Mouse (Mus musculus): ENCODE data around the gene Eogt.
A peak's percentile ranks its signal among the peaks of the same experiment; 100 is the strongest.

Eogt gene

DNA sequence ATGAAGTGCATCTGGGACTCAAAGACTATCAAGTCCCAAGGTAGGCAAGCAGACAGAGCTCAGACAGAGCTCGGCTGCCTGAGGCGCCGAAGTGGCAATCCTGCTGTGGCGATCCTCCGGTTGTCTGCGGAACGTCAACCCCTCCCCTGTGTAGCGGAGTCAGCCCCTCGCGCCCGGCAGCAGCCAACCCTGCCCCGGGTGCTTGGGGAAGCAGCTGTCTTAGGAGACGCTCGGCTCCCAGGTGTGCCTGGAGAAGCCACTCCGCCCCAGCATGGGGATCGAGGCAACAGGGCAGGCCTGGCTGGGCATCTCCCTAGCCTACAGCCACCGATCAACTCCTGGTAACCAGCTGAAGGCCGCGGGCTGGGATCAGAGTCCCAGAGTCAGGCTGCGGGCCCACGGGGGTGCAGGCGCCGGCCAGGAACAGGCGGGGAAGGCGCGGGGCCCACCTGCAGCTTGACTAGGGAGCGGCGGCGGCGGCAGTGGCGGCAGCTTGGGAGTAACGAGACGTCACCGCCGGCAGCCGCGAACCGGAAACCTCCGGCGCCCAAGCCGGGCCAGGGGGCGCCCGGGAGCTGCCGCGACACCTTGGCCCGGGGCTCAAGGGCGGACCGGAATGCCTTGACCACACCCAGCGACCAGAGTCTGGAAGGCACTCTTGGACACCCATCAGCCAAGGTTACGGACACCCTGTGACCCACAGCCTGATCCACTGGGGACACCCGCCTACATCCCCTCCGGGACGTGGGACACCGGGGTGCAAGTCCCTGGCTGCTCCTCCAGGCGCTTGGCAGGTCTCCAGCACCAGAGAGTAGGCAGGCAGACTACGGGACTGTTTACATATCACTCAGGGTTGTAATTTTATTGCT lies at the start of gene Eogt:
Gene Eogt (minus strand): TSS at position 800 of the 869 bp plus-strand sequence.
- peak; percentile 54 to 59 for DNase-seq (ENCODE audit: low read depth in 2 of 2, low spot score in 2 of 2)

DNA sequence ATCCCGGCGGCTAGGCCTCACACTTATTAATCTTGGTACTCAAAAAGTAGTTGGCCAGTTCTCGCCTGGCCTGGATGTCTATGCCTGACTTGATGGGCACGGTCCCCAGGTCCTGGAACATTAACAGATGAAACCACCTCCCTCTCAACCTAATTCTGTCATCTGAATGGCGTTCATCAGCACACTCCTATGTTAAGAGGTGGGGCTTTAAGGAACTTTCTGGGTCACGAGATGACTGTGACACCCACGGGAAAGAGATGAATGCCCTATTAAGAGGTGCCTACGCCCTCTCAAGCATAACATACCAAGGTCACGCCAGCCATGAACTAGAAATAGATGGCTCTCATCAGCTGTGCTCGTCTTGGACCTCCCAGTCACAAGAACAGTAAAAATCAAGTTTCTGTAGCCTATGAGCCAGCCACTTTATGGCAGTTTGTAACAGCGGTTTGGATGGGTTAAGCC lies 30.4 kb upstream of the Eogt start:
- DNase-seq (ENCODE audit: low read depth in 2 of 2, low spot score in 2 of 2): no peak

DNA sequence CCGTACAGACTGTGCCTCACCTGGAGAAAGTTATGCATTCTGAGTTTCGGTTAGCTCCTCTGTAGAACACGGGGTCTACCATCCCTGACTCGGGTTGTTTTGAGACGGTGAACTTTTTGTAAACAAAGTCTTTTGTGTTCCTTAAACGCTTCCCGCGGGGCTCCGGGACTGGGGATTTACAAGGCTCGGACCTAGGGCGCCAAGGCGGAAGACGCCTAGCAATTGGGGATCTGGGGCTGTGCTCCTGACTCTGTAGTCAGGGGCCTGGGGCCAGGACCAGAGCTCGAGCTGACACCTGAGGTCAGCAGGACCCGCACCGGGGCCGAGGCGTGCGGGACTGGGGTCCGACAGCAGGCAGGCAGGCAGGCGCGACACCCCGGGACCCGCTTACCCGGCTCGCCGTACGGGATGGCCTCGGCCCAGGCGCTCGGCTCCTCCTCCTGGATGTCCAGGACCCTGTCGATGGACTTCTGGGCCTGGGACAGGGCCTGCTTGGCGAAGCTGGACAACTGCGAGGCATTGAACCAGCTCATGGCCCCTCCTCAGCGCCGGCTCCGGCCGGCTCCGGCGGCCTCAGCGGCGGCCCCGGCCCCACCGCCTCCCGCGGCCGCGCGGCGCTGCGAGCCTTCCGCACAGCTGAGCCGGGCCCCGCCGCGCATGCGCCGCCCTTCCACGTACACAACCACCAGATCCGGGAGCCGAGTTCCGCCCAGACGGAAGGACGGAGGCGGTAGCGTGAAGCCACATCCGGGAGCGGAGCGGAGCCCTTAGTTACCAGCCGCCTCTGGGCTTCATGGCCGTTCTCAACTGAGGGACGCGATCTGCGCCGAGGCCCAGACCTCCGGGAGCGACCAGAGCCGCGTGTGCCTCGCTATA lies 29.7 kb upstream of the Eogt start, which contains the start of gene Tmf1:
Gene Tmf1 (minus strand): TSS at position 632 of the 876 bp plus-strand sequence.
- peak; percentile 90 to 91 for DNase-seq (ENCODE audit: low read depth in 2 of 2, low spot score in 2 of 2)

DNA sequence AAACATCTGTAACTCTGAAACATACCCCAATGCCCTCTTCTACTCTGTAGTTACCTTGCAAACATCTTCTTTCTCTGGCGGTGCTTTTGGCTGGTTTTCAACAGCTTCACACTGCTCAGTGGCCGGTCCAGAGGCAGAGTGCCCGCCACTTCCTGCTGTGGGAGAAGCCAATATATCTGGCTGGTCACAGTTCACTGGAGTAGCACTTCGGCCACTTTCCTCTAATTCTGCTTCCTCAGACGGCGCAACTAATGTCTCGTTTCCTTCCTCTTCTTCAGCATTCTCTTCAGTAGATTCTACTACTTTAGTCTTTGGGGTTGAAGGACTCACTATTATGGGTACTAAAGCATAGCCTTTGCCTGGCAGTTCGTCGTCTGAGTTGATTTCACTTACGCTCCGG lies 26.7 kb upstream of the Eogt start:
- DNase-seq (ENCODE audit: low read depth in 2 of 2, low spot score in 2 of 2): no peak

DNA sequence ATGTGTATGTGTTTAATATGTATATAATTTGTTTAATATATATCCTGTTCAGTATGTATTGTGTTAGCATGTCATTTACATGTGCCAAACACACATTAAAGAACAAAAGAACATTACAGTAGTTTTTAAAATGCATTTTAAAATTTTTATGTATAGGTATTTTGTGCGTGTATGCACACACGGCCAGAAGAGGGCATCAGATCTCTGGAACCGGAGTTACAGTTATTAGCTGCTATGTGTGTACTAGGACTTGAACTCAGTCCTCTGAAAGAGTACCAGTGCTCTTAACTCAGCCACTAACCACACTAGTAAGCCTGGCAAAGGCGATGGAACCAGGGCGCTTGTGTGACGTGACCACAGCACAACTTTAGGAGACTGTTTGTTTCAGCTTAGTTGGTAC lies 1.2 kb upstream of the Eogt start:
- DNase-seq (ENCODE audit: low read depth in 2 of 2, low spot score in 2 of 2): no peak

DNA sequence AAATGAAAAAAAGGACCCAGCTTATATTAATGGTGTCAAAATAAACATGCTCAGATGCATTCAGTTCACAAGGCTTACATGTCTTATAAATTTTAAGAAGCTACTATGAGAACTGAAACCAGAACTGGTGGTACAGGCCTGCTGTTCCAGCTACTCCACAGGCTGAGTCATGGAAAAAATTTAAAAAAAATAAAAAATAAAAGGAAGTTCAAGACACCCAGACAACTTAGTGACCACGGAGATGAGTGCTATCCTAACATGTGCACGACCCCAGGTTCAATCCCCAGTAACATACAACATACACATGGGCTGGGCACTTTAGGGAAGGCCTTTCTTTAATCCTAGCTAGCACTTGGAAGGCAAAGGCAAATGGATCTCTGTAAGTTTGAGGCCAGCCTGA lies 739 bp upstream of the Eogt start:
- DNase-seq (ENCODE audit: low read depth in 2 of 2, low spot score in 2 of 2): no peak

DNA sequence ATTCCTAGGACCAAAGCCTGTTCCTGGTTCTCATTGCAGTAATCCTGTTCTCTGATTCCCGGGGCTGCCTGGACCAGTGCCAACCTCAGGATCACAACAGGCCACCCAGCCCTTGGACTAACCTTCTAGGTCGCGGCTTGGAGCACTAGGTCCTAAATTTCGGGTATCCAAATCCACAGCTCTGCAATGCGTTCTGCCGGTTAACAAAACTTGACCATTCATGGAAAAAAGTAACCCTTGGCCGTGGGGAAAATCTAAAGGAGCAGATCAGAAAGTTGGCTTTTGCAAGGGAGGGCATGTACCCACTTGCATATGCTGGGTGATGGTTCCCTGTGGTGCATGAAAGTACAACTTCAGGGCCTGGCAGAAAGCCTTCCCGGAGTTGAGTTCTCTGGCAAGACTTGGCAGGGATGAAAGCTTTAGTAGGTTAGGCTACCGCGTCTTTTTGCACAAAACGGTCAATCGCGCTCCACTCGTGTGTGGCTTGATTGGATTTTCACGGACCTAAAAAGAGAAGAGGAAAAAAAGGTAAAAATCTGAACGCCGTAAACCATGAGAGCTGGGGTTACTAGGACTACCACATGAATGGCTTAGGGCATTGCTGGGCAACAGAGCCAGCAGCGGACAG lies 1.1 kb downstream of the Eogt start:
- DNase-seq (ENCODE audit: low read depth in 2 of 2, low spot score in 2 of 2): no peak

DNA sequence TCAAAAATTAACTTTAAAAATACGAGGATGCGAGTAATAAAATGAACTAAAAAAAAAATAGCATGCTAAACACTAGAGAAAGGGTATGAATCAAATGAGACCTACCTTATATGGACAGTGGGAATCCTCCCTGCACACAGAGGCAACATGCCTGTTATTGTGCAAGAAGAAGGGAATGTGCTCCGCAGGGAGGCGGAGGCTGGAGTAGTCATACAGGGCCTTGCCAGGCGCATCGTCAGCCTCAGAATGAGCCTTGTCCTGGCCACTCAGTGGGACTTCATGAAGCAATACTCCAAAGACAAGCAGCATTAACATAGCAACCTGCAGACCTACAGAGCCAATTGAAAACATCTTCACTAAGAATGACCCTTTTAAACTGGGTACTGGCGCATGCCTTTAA lies 3.8 kb downstream of the Eogt start:
- no peak for DNase-seq (ENCODE audit: low read depth in 2 of 2, low spot score in 2 of 2)

DNA sequence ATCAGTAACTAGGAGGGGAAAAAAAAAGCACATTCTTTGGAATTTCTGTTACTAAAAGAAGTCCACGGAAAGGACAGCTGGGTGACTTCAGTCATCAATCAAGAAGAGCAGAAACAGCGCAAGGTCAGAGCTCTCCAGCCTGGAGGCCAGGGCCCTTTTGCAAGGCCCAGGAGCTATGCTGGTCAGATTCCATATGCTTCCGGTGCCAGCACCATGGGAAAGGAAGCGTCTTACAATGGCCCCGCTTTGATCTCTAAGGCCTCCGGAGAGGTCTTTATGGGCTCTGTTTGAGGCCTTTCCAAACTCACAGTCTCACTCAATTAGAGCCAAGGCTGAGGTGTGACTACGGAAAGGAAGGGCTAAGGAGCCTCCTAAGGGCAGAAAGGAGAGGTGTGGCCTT lies 4.6 kb downstream of the Eogt start:
- DNase-seq (ENCODE audit: low read depth in 2 of 2, low spot score in 2 of 2): no peak

DNA sequence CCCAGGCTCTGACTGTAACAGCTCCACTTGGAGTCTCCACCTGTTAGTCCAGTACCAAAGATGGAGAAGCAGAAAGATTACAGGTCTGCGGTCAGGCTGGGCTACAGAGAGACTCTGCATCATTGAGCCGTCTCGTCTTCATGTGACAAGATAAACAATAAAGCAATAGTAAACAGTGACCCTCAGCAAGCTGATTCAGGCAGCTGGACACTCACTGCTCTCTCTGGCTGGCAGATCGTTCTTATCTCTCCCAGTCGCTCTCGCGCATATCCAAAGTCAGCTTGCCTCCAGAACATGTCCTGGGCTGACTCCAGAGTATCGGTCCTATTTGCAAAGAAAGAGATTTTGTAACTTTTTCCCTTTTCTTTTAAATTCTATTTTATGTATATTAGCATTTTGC lies 6.4 kb downstream of the Eogt start:
- no peak for DNase-seq (ENCODE audit: low read depth in 2 of 2, low spot score in 2 of 2)

DNA sequence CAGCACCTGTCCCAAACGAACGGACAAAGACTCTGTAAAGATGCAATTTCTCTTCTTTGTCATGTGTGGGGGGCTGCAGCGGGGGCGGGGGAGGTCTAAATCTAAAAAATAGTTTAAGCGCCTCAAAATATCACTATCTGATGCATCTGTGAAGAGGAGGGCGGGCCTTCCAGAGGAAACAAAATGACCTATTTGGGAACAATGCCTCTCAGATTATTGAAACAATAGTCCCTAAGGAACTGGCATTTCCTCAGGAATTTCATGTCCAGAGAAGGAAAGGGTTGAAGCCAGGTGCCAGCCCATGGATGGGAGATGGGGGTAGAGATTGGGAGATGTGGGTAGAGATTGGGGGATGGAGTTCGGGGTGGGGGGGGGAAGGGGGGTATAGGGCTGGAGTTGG lies 7.2 kb downstream of the Eogt start:
- DNase-seq (ENCODE audit: low read depth in 2 of 2, low spot score in 2 of 2): no peak

DNA sequence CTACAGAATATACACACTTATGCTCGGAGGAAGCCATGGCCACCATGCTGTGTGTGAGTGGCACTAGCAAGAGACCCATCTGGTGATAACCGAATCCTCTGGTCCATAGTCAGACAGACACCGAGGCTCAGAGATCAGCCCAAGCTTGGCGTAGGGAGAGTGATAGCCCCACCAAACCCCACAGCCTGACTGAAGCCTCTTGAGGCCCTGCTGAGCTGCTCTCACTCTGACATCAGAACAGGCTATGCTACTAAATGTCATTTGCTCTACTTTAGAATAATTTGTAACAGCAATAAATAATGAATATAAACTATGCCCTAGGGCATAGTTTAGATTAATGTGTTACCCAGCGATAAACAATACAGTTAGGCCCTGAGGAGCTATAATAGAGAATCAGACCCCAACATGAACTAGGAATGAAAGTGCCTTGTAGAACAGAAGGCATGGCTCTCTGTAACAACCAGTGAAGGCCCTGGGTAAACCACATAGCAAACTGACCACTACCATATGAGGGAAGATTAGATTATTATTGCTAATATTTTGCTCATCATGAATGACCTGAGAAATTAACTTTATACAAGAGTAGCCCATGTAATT lies 16.2 kb downstream of the Eogt start:
- no peak for DNase-seq (ENCODE audit: low read depth in 2 of 2, low spot score in 2 of 2)

DNA sequence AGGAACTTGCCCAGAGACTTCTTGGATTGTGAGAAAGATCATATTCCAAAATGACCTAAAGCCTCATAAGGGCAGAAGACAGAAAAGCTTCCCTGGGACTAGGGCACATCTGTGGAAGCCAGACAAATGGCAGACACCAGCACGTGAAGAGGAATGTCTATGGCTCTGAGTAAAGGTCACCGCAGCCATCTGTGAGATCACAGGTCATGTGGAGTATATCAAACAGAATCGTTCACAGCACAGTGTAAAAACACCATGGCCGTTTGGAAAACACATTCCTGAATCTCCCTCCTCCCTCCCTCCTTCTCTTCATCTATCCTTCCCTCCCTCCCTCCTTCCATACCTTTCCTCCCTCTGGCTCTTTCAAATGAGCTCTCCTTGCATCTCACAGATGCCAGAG lies 17.2 kb downstream of the Eogt start:
- no peak for DNase-seq (ENCODE audit: low read depth in 2 of 2, low spot score in 2 of 2)

DNA sequence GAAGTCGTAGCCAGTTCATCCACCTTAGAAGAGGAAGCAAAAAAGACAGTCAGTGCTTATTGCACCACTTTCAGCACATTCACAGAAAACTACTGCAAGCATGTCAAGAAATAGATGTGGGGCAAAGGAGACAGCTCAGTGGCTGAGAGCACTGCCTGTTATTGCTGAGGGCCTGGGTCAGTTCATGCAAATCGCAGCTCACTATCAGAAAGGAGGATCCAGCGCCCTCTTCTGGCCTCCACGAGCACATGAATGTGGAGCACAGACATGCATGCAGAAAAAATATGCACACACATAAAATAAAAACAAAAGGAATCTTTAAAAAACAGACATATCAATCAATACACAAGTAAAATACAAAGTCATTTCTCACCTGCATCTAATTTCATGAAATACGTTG lies 18.0 kb downstream of the Eogt start:
- DNase-seq (ENCODE audit: low read depth in 2 of 2, low spot score in 2 of 2): no peak

DNA sequence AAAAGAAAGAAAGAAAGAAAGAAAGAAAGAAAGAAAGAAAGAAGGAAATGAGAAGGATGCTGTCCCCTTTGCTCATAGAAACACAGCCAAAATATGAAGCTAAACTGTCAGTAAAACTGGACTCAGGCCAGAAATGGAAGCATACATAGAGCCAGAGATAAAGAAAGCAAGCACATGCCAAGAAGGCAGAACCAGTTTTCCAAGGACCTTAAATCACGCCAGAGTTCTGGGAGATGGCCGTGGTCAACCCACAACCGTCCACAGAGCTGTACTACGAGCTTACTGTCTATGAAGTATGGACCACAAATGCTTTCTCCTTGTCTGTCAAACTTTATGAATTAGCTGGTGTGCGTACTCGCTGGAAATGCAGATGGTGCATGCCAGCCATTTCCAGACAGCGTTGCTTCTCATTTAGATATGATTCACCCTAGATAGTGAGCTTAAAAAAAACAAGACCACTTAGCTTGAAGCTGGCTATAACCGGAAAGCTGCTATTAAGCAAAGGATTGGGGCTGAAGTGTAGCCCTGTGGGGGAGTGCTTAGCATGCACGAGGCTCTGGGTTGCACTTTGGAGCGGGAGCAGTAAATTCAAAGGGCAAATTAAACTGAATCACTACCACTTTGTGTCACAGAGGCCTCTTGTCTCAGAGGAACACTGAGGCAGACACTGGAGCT lies 24.5 kb downstream of the Eogt start:
- DNase-seq (ENCODE audit: low read depth in 2 of 2, low spot score in 2 of 2): no peak

DNA sequence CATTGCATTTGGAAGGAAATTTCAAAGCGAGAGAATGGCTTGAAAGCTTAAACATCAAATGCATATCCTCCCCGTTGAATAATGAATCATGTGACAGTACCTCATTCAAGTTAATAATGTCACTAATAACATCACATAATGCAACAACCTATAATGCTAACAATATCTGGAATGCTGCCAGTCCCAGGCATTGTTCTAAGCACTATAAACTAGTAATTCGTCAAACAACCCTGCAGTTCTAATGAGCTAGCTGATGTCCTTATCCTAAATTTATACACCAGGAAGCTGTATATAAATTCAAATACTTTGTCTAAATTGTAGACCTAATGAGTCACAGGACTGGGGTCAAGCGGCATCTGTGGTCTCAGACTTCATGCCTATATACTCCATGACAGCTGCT lies 28.1 kb downstream of the Eogt start:
- DNase-seq (ENCODE audit: low read depth in 2 of 2, low spot score in 2 of 2): no peak

DNA sequence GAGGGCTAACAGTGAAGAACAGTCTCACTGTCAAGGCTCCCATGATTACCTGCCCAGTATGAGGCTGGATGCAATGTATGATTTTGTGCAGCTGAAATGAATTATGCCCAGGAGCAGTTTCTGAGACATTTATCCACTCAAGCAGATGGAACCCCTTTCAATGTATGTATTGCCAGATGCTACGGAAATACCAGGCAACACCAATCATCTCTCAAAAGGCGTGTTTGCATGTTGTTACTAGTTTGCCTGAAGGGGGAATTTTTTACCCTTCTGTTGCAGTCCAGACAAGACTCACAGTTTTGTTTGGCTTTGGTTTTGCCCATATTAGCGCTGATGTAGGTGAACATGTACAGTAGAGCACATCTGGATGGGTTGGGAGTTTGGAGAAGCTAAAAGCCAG lies 30.7 kb downstream of the Eogt start:
- no peak for DNase-seq (ENCODE audit: low read depth in 2 of 2, low spot score in 2 of 2)

DNA sequence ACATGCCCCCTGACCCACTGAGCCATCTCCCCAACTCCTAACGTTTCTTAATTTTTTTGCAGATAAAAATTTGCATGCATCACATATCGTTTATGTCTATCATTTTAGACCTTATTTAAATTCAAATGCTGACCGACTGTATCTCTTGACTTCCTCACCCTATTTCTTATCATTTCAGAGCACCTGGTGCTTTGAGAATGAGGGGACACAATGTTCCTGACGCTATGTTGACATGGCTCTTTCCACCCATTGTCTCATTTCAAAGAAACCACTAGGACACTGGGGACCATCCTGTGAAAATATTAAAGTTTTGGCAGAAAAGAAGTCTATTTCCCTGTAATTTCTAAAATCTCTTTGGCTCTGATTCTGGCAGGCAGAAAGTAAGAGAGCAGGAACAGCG lies 32.1 kb downstream of the Eogt start:
- no peak for DNase-seq (ENCODE audit: low read depth in 2 of 2, low spot score in 2 of 2)

DNA sequence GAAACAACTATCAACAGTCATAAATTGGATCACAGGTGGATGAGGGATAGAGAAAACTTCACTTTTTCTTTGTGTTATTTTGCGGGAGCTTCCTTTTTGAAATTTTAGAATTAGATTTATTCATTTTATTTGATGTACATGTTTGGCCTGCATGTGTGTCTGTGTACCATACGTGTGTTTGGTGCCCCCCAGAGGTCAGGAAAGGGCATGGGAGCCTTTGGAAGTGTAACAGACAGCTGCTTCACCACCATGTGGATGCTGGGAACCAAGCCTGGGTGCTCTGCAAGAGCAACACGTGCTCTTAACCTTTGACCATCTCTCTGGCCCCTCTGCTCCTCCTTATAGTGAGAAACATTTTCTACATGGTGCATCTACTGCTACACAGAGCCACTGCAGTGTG lies 34.2 kb downstream of the Eogt start:
- DNase-seq (ENCODE audit: low read depth in 2 of 2, low spot score in 2 of 2): no peak

DNA sequence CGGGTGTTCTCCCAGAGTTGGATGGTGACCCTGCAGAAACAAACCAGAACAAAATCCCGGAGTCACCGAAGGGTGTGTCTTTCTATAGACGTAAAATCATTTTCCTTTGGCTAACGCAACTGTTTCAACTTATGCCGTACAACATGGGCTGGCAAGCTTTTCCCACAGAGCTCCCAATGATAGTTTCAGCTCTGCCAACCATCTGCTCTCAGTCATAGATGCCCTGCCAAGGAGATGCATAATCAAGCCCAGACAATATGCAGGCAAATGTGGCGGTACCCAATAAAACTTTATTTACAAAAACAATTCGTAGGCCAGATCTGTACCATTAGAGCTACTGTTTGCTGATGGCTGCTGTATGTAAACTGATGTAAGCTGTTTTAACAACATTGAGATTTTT lies 36.8 kb downstream of the Eogt start:
- no peak for DNase-seq (ENCODE audit: low read depth in 2 of 2, low spot score in 2 of 2)

DNA sequence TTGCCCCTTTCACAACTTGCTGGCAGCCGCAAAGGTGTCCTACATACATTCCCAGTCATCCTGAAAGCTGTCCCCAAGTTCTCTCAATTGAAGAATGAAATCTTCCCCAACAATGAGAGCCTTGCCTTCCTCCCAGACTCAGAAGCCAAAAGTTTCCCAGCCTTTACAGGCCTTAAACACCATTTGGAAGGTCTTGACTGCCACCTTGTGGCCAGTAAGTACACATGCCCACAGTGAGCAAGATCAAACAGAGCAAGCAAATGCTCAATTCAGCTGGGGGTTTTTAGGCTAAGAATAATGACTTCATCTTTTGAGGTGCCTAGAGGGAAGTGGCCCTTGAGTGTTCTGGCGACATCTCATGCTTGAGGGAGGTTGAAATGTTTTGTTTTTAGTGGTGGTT lies 42.2 kb downstream of the Eogt start:
- peak in 1 of 2 experiments; percentile 6 for DNase-seq (ENCODE audit: low read depth in 2 of 2, low spot score in 2 of 2)

Measured in CD8-positive naive resting alpha-beta T cell, adult 2 months (primary cell).